Mouse (Mus musculus) bone marrow macrophage, adult 2 months (primary cell): Measurements from ENCODE around the gene Psmf1. TPM values are rescaled to one million over a fixed set of nuclear protein-coding genes. Genes with fewer than 3 reads are reported as not detected.

Experiments
- H3K27ac ChIP-seq: 2 replicates; pipeline ENCODE4 v1.5.1; 2012; ENCODE audit warnings: low read depth, low read length; ENCODE audit not compliant: insufficient read depth
- H3K4me1 ChIP-seq: 2 replicates; pipeline ENCODE4 v1.6.1; 2012; ENCODE audit warnings: low read length; ENCODE audit not compliant: control insufficient read depth, insufficient read depth
- H3K4me3 ChIP-seq: 2 replicates; pipeline ENCODE4 v1.5.1; 2012; ENCODE audit warnings: mild to moderate bottlenecking, low read length, moderate library complexity; ENCODE audit not compliant: insufficient read depth
- CTCF ChIP-seq: IDR thresholded peaks from 2 replicates; pipeline ENCODE4 v1.5.1; 2012; ENCODE audit warnings: low read depth, mild to moderate bottlenecking, low read length, moderate library complexity
- POLR2A ChIP-seq: IDR thresholded peaks from 2 replicates; pipeline ENCODE4 v1.6.1; 2012; ENCODE audit warnings: mild to moderate bottlenecking, low read depth, low read length, borderline replicate concordance
- polyA plus RNA-seq: library from polyadenylated mRNA; stranded (reverse); fragments of >200 nt; gene quantifications from 2 replicates; pipeline ENCODE4 v1.2.4, GENCODE M21; 2012; ENCODE audit not compliant: missing spikeins, insufficient read depth, insufficient read length

Gene Psmf1
- polyA plus RNA-seq = 28.5 and 28.9 TPM in 2 replicates

- Histone ChIP-seq H3K4me3 (no peak within 1 kb of the TSS), H3K4me1 (peaks cover 15% of the 10 kb centered on the region), H3K27ac (no peak within 1 kb of the TSS)
- TF ChIP-seq POLR2A (no peak), CTCF (no peak)
These were observed at the start of gene Psmf1 for GRCm38 (mm10) chr2:151743845-151744244. Gene Psmf1, minus strand, starts transcription at chr2:151744186.

DNA sequence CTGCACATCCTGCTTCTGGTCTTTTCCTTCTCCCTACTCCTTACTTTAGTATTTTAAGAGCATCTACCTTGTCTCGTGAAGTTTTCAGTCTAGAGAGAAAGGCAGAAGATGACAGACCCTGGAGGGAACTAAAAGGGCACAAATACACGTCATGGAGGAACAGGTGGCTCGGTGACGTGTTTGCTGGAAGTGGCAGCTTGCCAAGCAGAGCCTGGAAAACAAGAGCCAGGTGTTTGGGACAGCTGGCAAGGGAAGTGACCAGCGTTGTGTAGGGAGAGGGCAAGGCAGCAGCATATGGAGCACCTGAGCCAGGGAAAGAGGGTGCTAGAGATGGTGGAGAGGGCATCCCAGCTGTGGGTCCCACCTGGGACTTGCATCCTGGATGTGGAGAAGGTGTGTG lies 47.2 kb upstream of the Psmf1 start:
- Histone ChIP-seq H3K27ac (no peak overlapping the region), H3K4me3 (no peak overlapping the region), H3K4me1 (no peaks in the 10 kb centered on the region)
- TF ChIP-seq CTCF (no peak), POLR2A (no peak)

GRCm38 (mm10) chr2:151790169-151790568 lies 46.2 kb upstream of the Psmf1 start:
- Histone ChIP-seq H3K27ac (no peak overlapping the region), H3K4me3 (no peak overlapping the region), H3K4me1 (no peaks in the 10 kb centered on the region)
- TF ChIP-seq CTCF (no peak), POLR2A (no peak)

GRCm38 (mm10) chr2:151788221-151788977 lies 44.4 kb upstream of the Psmf1 start:
- TF ChIP-seq POLR2A (no peak), CTCF (no peak)
- Histone ChIP-seq H3K4me3 (no peak overlapping the region), H3K27ac (no peak overlapping the region), H3K4me1 (no peaks in the 10 kb centered on the region)

GRCm38 (mm10) chr2:151783493-151783892 lies 39.5 kb upstream of the Psmf1 start:
- no peak overlapping the region for H3K27ac ChIP-seq
- no peaks in the 10 kb centered on the region for H3K4me1 ChIP-seq
- H3K4me3 ChIP-seq = no peak overlapping the region
- TF ChIP-seq CTCF (no peak), POLR2A (no peak)

DNA sequence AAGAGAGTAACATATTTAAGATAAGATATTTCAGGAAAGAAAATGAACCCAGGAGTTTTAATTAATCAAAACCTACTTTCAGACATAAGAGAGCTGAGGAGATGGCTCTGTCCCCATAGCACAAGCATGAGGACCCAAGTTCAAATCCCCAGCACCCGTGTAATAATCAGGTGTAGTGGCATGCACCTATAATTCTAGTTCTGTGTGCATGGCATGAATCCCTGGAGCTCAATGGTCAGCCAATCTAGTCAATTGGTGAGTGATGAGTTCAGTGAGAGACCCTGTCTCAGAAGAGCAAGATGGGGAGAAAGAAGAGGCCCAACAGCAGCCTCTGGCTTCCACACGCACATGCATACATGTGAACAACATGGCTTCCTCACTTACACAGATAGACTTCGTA lies 33.4 kb upstream of the Psmf1 start:
- no peak overlapping the region for H3K4me3 ChIP-seq
- no peak overlapping the region for H3K27ac ChIP-seq
- no peak for TF ChIP-seq POLR2A
- no peak for TF ChIP-seq CTCF
- no peaks in the 10 kb centered on the region for H3K4me1 ChIP-seq

DNA sequence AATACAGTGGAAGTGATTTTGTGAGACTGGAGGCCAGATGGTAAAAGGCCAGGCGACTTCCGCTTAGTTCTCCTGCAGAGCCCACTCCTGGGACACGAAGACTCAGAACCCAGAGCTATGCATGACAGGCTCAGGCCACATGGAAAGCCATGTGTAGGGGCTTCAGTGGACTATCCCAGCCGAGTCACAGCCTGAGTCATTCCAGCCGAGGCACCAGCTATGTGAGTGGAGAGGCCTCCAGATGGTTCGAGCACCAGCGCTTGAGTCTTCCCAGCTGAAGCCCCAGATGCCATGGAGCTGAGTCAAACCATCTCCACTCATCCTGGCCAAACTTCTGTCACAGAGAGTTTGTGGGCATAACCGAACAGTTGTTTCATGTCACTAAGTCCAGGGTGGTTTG lies 29.5 kb upstream of the Psmf1 start:
- Histone ChIP-seq H3K4me1 (no peaks in the 10 kb centered on the region), H3K4me3 (no peak overlapping the region), H3K27ac (no peak overlapping the region)
- TF ChIP-seq CTCF (no peak), POLR2A (no peak)

- Histone ChIP-seq H3K4me1 (no peaks in the 10 kb centered on the region), H3K27ac (no peak overlapping the region), H3K4me3 (no peak overlapping the region)
- no peak for TF ChIP-seq CTCF
- no peak for TF ChIP-seq POLR2A
These were observed 28.2 kb upstream of the Psmf1 start for GRCm38 (mm10) chr2:151772169-151772568.

- TF ChIP-seq POLR2A (no peak), CTCF (no peak)
- no peak overlapping the region for H3K27ac ChIP-seq
- no peak overlapping the region for H3K4me3 ChIP-seq
These were observed 20.6 kb upstream of the Psmf1 start for GRCm38 (mm10) chr2:151764557-151764956.

GRCm38 (mm10) chr2:151758806-151759353 lies 14.9 kb upstream of the Psmf1 start:
- Histone ChIP-seq H3K27ac (no peak overlapping the region), H3K4me1 (no peaks in the 10 kb centered on the region), H3K4me3 (no peak overlapping the region)
- no peak for TF ChIP-seq CTCF
- no peak for TF ChIP-seq POLR2A

More at GRCm38 (mm10) chr2:151764557-151764956, 20.6 kb upstream of the Psmf1 start:
- no peaks in the 10 kb centered on the region for H3K4me1 ChIP-seq
